Mouse (Mus musculus) T-helper 1 cell (primary cell): ENCODE results near the gene Rest.
"Not testable (repeated sequence)": the region's sequence is repeated elsewhere in the genome, so short reads cannot be mapped to it uniquely, and the experiment has no call there.

ENCODE experiments used
- in situ Hi-C: fragments of 300-600 bp; cut with MboI, MseI; formaldehyde crosslinking; loops from one replicate; pipeline ENCODE4 v1.15.1; 2025; ENCODE audit warnings: high pct_unique_total_duplicates

Rest gene

DNA sequence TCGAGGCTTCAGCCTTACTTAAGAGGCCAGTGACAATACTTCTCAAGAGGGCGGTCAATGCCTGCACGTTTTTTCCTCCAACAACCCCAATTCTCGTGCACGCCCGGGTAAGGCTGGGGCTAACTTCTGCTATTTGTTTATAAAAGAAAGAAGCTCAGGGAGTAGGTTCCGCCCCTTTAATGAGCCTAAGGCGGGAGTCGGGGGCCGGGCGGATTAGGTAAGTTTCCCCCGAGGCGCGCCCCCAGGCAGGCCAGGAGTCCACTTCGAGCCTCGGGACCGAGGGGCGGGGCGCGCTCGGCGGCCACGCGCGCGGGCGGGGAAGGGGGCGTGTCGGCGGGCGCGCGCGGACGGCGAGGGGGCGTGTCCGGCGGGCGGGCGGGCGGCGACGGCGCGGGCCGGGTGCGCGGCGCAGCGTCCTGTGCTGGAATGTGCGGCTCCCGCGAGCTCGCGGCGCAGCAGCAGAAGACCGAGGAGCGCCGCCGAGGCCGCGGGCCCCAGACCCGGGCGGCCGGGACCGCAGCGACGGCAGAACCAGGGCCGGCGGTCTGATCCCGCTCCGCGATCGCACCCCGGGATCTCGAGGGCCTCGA, at the start of gene Rest:
Gene Rest, plus strand, starts transcription at position 411 of the 590 bp plus-strand sequence.
- in situ Hi-C loops, result no loop called here

DNA sequence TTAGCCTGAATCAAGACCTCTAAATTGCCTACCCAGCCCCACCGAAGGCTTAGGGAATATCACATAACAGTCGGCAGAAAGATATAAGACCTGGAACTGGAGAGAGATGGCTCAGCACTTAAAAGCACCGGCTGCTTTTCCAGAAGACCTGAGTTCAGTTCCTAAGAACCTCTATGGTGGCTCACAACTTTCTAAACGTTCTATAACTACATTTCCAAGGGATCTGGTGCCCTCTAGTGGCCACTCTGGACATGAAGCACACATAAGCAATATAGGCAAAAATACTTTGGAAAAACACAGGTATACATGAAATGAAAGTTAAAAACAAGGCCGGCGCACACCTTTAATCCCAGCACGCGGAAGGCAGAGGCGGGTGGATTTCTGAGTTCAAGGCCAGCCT, 48.1 kb upstream of the Rest start:
- in situ Hi-C loops, result loop anchor here (10.0 kb wide), 1 partner anchor 332 kb away; no protein-coding TSS in a partner anchor

DNA sequence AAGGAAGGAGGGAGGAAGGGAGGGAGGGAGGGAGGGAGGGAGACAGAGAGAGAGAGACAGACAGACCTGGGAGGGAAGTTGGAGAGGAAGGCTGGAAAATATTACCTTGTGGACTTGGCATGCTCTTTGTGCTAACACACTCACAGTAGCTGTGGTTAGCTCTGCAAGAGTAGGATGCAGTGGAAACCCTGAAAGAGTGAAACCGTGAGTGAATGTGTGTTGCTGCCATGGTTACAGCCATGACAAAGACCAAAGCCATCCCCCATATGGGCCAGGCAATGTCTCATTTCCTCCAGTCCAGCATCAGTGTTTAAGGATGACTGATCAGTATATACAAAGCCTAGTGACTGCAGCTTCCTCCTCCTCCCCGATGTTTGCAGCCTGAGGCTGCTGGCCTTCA, 47.6 kb upstream of the Rest start:
- in situ Hi-C loops, result loop anchor here (10.0 kb wide), 1 partner anchor 333 kb away; no protein-coding TSS in a partner anchor

- in situ Hi-C loops, result no loop called here
Observed at GRCm38 (mm10) chr5:77223043-77223975, 42.0 kb upstream of the Rest start.

- in situ Hi-C loops, result no loop called here
Observed at GRCm38 (mm10) chr5:77228986-77229385, 36.3 kb upstream of the Rest start.

- in situ Hi-C loops, result not testable (repeated sequence)
Observed at GRCm38 (mm10) chr5:77231863-77232262, 33.4 kb upstream of the Rest start.

GRCm38 (mm10) chr5:77234921-77235320, 30.4 kb upstream of the Rest start:
- in situ Hi-C loops, result no loop called here

- in situ Hi-C loops, result no loop called here
Observed at GRCm38 (mm10) chr5:77237104-77237503, 28.2 kb upstream of the Rest start.

- in situ Hi-C loops, result no loop called here
Observed at GRCm38 (mm10) chr5:77244331-77244987, 20.8 kb upstream of the Rest start.

GRCm38 (mm10) chr5:77245463-77245786, 19.9 kb upstream of the Rest start:
- in situ Hi-C loops, result no loop called here

- in situ Hi-C loops, result no loop called here
Observed at GRCm38 (mm10) chr5:77245787-77246671, 19.3 kb upstream of the Rest start.

GRCm38 (mm10) chr5:77250083-77250482, 15.2 kb upstream of the Rest start:
- in situ Hi-C loops, result no loop called here

DNA sequence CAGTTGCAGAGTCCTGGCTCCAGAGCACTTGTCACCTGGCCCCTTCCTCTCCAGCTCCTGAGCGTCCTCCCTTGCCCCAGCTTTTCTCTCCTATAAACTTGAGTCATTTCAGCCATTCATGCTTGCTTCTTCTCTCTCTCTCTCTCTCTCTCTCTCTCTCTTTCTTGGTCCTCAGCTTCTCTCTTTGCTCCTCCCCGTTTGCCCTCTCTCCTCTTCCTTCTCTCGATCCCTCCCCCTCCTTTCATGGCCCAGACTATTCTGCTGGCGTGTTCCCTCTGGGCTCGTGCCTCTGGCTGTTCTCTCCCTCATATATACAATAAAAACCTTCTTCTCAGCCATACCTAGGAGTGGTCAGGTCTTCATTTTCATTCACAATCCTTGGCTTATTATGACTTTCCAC, 13.6 kb upstream of the Rest start:
- in situ Hi-C loops, result no loop called here

DNA sequence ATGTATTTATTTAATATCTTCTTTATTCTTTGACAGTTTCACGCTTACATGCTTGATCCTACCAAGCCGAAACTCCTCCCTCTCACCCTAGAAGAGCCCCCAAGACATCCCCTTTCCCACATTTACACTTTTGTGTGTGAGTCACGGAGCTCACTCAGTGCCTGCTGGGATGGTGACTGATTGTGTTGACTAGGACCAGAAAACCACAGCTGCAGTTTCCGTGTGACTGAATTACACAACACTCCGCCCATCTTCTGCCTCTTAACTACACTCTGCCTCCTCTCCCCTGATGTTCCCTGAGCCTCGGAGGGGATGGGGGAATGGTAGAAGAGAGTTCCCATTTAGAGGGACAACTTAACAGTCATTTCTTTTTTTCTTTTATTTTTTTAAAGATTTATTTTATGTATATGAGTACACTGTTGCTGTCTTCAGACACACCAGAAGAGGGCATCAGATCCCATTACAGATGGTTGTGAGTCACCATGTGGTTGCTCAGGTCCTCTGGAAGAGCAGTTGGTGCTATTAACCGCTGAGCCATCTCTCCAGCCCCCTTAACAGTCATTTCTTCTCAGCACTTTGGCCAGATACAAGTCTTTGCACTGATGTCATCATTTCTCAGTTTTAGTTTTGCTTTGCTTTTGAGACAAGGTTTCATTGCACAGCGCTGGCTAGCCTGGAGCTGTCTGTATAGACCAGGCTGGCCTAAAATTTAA, 13.0 kb upstream of the Rest start:
- in situ Hi-C loops, result no loop called here

GRCm38 (mm10) chr5:77253154-77253553, 12.1 kb upstream of the Rest start:
- in situ Hi-C loops, result no loop called here

DNA sequence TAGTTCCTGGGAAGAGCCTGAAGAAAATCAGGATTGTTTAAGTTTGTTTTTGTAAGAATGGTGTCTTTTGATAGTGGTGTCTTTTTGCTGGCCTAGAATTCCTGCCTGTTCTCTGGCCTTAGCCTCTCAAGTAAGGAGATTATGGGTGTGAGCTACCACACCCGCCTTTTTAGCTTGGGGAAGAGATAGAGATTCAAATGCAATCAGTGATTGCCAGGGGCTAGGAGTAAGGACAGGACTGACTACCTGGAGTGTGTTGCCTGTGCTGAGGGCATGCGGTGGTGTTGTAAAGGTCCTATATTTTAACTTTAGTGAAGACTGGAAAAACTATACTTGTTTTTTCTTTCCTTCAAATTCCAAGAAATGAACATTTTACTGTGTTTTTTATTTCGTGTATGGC, 10.9 kb upstream of the Rest start:
- in situ Hi-C loops, result no loop called here

DNA sequence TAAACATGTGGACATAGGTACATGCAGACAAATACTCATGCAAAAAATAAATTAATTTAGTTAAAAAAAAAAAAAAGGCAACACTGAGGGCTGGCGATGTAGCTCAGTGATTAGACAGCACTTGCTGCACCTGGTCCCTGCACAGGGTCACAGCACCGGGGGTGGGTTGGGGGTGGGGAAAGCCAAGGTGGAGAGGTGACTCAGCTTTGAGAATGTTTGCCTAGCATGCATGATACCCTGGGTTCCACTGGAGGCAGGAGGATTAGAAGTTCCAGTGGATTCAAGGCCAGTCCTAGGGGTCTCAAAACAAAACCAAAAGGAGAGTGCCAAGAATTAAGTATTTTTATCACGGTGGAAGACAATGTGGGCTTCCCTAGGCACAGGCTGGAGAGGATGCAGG, 7.7 kb upstream of the Rest start:
- in situ Hi-C loops, result no loop called here

DNA sequence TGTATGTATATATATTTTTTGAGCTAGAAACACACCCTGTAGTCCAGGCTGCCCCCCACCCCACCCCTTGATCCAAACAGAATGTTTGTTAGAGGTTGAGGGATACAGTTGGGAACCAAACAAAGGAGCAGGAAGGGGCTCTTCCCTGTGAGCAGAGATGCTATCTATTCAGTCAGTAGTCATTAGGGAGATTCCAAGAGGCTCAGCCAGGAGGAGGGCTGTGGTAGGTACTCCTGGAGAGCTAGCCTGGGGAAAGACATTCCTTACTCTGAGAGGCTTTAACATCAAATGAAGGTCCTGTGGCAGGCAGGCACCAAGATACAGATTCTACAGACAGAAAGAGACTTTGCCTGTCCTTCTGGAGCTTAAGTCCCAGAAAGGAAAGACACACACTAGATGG, 6.0 kb upstream of the Rest start:
- in situ Hi-C loops, result no loop called here

DNA sequence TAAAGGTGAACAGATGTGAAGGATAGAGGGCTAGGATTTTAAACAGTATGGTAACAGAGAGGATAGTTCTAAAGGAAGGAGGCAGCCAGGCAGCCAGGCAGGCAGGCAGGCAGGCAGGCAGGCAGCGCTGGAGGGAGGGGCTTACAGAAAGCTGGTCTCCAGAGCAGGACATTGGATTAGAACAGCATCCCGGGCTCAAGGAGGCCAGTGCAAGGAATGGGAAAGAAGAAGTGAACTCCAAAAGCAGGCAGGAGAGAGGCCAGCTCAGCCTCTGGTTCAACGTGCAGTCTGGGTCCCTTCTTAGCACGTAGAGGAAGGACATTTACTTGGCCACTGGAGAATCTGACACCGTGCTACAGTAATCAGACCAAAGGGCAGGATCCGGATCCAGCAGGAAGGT, 5.2 kb upstream of the Rest start:
- in situ Hi-C loops, result no loop called here

DNA sequence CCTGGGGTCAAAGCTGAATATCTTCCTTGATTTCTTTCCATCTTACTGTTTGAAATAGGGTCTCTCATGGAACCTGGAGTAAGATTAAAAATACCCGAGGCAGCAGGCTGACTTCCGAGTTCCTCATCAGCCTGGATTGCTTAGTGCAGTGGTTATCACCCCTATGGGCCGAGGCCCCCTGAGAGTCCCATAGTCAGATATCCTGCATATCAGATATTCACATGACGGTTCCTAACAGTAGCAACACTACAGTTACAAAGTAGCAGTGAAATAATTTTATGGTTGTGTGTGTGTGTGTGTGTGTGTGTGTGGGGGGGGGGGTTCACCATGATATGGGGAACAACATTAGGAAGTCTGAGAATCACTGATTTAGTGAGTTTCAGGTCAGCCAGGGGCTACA, 4.2 kb upstream of the Rest start:
- in situ Hi-C loops, result no loop called here

DNA sequence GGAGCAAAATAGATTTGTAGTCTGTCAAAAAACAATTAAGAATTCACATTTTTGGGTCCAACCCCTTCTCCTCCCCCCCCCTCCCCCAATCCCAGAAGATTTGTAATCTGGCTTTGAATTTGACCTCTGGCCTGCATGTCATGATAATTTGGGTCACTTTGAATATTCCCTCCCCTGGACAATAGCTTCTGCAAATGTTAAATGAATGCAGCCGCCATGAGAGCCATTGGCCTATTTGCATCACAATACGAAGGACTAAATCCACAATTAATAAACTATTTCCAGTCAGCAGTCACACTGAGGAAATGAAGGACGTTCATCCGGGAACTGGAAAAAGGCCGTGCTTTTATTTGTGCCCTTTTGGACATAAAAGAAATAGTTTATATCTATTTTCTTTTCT, 3.2 kb upstream of the Rest start:
- in situ Hi-C loops, result no loop called here
